Mouse (Mus musculus) midbrain, embryonic 14.5 days (tissue): ENCODE data around the gene Smarcc2. TPM values are rescaled to one million over a fixed set of nuclear protein-coding genes. Genes with fewer than 3 reads are reported as not detected.

Experiments
- ATAC-seq: fragments of 200-750 bp; cut with Nextera tagmentation; 2 replicates; pipeline ENCODE4 v1.8.0; 2017; ENCODE audit warnings: moderate number of reproducible peaks, moderate library complexity; ENCODE audit not compliant: low FRiP score, low TSS enrichment
- DNase-seq: peaks from one replicate; pipeline ENCODE4 v3.0.0-alpha.2; 2015
- H3K27ac ChIP-seq: fragments of 300-500 bp; sonication (generic); replicated peaks from 2 replicates; pipeline ENCODE4 v1.5.1; 2014; ENCODE audit warnings: mild to moderate bottlenecking, low read depth, low read length, moderate library complexity
- H3K27me3 ChIP-seq: fragments of 300-500 bp; sonication (generic); 2 replicates; pipeline ENCODE4 v1.6.1; 2014; ENCODE audit warnings: low read length, control low read depth, mixed read lengths; ENCODE audit not compliant: control insufficient read depth, insufficient read depth
- H3K36me3 ChIP-seq: fragments of 300-500 bp; sonication (generic); 2 replicates; pipeline ENCODE4 v1.6.1; 2014; ENCODE audit warnings: low read length, control low read depth; ENCODE audit not compliant: control insufficient read depth, insufficient read depth
- H3K4me1 ChIP-seq: fragments of 300-500 bp; sonication (generic); 2 replicates; pipeline ENCODE4 v1.6.1; 2014; ENCODE audit warnings: mild to moderate bottlenecking, antibody characterized with exemption, low read length, control low read depth; ENCODE audit not compliant: control insufficient read depth, insufficient read depth
- H3K4me2 ChIP-seq: fragments of 300-500 bp; sonication (generic); 2 replicates; pipeline ENCODE4 v1.6.1; 2014; ENCODE audit warnings: mild to moderate bottlenecking, low read length, moderate library complexity
- H3K4me3 ChIP-seq: fragments of 300-500 bp; sonication (generic); replicated peaks from 2 replicates; pipeline ENCODE4 v1.5.1; 2014; ENCODE audit warnings: low read depth, low read length
- H3K9ac ChIP-seq: fragments of 300-500 bp; sonication (generic); replicated peaks from 2 replicates; pipeline ENCODE4 v1.6.1; 2014; ENCODE audit warnings: mild to moderate bottlenecking, low read length, moderate library complexity
- H3K9me3 ChIP-seq: fragments of 300-500 bp; sonication (generic); 2 replicates; pipeline ENCODE4 v1.6.1; 2016; ENCODE audit warnings: low read length, control low read depth, mixed read lengths; ENCODE audit not compliant: control insufficient read depth
- whole genome bisulfite sequencing: fragments of 180-500 bp; shearing (Covaris S2); extraction: QIAGEN DNeasy Blood & Tissue Kit; methylation state at CpG from one replicate; pipeline ENCODE4 v1.1.7; 2014; 5-methylcytosine and 5-hydroxymethylcytosine counted together
- polyA plus RNA-seq: library from polyadenylated mRNA; unstranded; fragments of >200 nt; fragmentation: Nextera tagmentation; extraction: Ambion mirVana; gene quantifications from 2 replicates; pipeline ENCODE4 v1.2.1, GENCODE M21; 2014

The Smarcc2 gene
- polyA plus RNA-seq, 1 experiment from 2014 or later: 229 TPM

DNA sequence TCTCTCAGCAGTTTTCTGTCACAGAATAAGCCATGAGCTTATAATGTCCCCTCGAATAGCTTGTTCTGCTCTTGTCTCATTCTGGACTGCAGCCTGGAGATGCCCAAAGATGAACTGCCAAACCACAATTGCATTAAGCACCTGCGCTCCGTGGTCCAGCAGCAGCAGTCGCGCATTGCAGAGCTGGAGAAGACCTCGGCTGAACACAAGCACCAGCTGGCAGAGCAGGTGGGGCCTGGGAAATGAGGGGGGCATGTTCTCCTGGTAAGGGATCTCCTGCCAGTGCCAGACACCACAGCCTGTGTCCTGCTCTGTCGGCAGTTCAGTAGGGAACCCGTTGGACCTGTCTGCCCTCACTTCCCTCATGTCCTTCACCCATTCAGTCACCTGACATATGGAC is 22.7 kb upstream of the Smarcc2 start:
- Histone ChIP-seq H3K9ac (no peak overlapping the region), H3K27me3 (no peaks in the 10 kb centered on the region), H3K4me2 (no peak overlapping the region), H3K27ac (no peak overlapping the region), H3K9me3 (no peaks in the 10 kb centered on the region), H3K36me3 (peaks cover 79% of the 10 kb centered on the region), H3K4me1 (no peaks in the 10 kb centered on the region), H3K4me3 (no peak overlapping the region)
- no peak for DNase-seq
- no peak for ATAC-seq
- WGBS: 93% methylated on average over 8 of the region's 8 CpGs

DNA sequence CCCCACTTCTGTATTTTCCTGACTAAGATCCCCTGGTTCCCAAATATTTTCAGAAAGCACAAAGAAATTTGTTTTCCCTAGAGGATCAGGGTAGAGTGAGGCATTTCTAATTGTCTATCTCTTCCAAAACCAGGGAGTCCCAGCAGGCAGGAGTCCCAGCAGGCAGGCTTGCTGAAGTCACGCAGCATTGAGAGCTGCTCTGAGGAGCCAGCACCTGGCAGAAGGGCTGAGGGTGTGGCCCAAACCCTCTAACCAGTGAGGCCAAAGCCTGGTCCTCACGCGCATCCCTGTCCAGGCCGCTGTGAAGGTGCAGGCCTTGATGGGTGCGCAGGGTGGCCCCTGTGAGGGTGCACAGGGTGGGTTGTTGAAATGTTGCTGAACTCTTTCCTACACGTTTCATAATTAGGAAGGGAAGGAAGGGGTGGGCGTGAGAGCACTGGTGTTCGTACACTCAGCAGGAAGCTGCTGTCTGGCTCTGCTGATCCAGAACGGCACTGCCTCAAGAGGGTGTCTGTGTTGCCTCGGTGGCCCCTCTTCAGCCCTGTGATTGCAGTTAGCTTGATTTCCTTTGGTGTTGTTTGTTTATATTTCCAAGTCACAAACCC is 20.3 kb upstream of the Smarcc2 start:
- H3K9me3 ChIP-seq: no peaks in the 10 kb centered on the region
- no peak overlapping the region for H3K27ac ChIP-seq
- H3K9ac ChIP-seq: no peak overlapping the region
- H3K4me2 ChIP-seq: no peak overlapping the region
- DNase-seq: no peak
- H3K4me1 ChIP-seq: no peaks in the 10 kb centered on the region
- WGBS: 90% methylated on average over 10 of the region's 10 CpGs
- no peak overlapping the region for H3K4me3 ChIP-seq
- peaks cover 76% of the 10 kb centered on the region for H3K36me3 ChIP-seq
- no peak for ATAC-seq
- no peaks in the 10 kb centered on the region for H3K27me3 ChIP-seq

- ATAC-seq (no peak), DNase-seq (peak; percentile 48)
- Histone ChIP-seq H3K4me3 (no peak overlapping the region), H3K4me2 (no peak overlapping the region), H3K27me3 (no peaks in the 10 kb centered on the region), H3K4me1 (no peaks in the 10 kb centered on the region), H3K36me3 (peaks cover 65% of the 10 kb centered on the region), H3K9ac (no peak overlapping the region), H3K27ac (no peak overlapping the region), H3K9me3 (no peaks in the 10 kb centered on the region)
- 72% methylated on average over 10 of the region's 10 CpGs for WGBS
Measured at GRCm38 (mm10) chr10:128440407-128440806, 18.6 kb upstream of the Smarcc2 start.

DNA sequence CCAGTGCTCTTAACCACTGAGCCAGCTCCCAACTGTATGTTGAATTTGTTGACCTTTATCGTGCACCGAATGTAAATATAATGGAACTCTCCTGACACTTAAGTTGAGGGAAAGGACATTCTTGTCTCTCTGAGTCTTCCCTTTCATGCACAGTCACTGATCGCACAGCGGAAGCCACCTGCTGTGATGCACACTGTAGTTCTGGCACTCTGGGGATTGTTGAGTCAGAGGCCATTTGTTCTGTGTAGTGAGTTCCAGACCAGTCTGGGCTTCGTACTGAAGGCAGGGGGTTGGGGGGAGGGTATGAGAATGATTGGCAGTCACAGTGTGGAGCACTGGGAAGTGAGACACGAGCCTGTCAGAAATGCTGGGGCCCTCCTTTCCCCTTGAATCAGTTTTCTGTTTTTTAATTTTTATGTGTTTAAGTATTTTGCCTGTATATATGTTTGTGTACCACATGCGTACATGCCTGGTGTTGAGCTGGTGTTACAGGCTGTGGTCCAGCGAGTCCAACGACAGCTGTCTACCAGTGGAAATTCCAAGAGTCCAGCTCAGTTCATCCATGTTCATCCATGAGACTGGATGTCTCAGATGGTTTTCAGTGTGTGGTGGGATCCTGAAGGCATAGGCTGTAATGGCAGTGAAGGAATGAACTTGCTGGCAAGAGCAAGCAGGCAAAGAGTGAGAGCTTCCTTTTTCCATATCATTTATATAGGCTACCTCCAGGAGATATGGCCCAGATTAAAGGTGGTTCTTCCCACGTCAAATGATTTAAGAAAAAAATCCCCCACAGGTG is 17.5 kb upstream of the Smarcc2 start:
- no peak overlapping the region for H3K27ac ChIP-seq
- peaks cover 53% of the 10 kb centered on the region for H3K36me3 ChIP-seq
- no peak overlapping the region for H3K4me2 ChIP-seq
- H3K4me3 ChIP-seq: no peak overlapping the region
- ATAC-seq (no peak), DNase-seq (no peak)
- no peak overlapping the region for H3K9ac ChIP-seq
- WGBS: 88% methylated on average over 10 of the region's 10 CpGs
- no peaks in the 10 kb centered on the region for H3K4me1 ChIP-seq
- no peaks in the 10 kb centered on the region for H3K9me3 ChIP-seq
- H3K27me3 ChIP-seq: no peaks in the 10 kb centered on the region

- WGBS: 93% methylated on average over 1 of the region's 1 CpGs
- no peak overlapping the region for H3K9ac ChIP-seq
Measured at GRCm38 (mm10) chr10:128442718-128443117, 16.3 kb upstream of the Smarcc2 start.

GRCm38 (mm10) chr10:128444354-128444753 is 14.7 kb upstream of the Smarcc2 start:
- no peak overlapping the region for H3K27ac ChIP-seq
- no peak for ATAC-seq
- WGBS: 81% methylated on average over 6 of the region's 6 CpGs
- H3K4me1 ChIP-seq: no peaks in the 10 kb centered on the region
- H3K9ac ChIP-seq: no peak overlapping the region
- H3K27me3 ChIP-seq: no peaks in the 10 kb centered on the region
- no peak overlapping the region for H3K4me2 ChIP-seq
- no peak overlapping the region for H3K4me3 ChIP-seq
- H3K9me3 ChIP-seq: no peaks in the 10 kb centered on the region
- H3K36me3 ChIP-seq: peaks cover 29% of the 10 kb centered on the region
- no peak for DNase-seq

More at GRCm38 (mm10) chr10:128442718-128443117, 16.3 kb upstream of the Smarcc2 start:
- Histone ChIP-seq H3K4me1 (no peaks in the 10 kb centered on the region), H3K9me3 (no peaks in the 10 kb centered on the region), H3K36me3 (peaks cover 43% of the 10 kb centered on the region), H3K4me3 (no peak overlapping the region), H3K27me3 (no peaks in the 10 kb centered on the region), H3K4me2 (no peak overlapping the region), H3K27ac (no peak overlapping the region)
- ATAC-seq (no peak), DNase-seq (no peak)

- DNase-seq: no peak
- peaks cover 18% of the 10 kb centered on the region for H3K36me3 ChIP-seq
- no peak overlapping the region for H3K4me3 ChIP-seq
- ATAC-seq: no peak
- no peaks in the 10 kb centered on the region for H3K27me3 ChIP-seq
- H3K27ac ChIP-seq: no peak overlapping the region
- H3K4me2 ChIP-seq: no peak overlapping the region
- 92% methylated on average over 4 of the region's 4 CpGs for WGBS
- H3K4me1 ChIP-seq: no peaks in the 10 kb centered on the region
- H3K9ac ChIP-seq: no peak overlapping the region
- no peaks in the 10 kb centered on the region for H3K9me3 ChIP-seq
Measured at GRCm38 (mm10) chr10:128445407-128445806, 13.6 kb upstream of the Smarcc2 start.

- H3K4me2 ChIP-seq: no peak overlapping the region
- H3K4me3 ChIP-seq: no peak overlapping the region
- no peaks in the 10 kb centered on the region for H3K36me3 ChIP-seq
- no peak for ATAC-seq
- WGBS: 87% methylated on average over 6 of the region's 6 CpGs
- no peaks in the 10 kb centered on the region for H3K9me3 ChIP-seq
- H3K27me3 ChIP-seq: no peaks in the 10 kb centered on the region
- DNase-seq: no peak
- H3K27ac ChIP-seq: no peak overlapping the region
- no peak overlapping the region for H3K9ac ChIP-seq
- H3K4me1 ChIP-seq: no peaks in the 10 kb centered on the region
Measured at GRCm38 (mm10) chr10:128451014-128451413, 8.0 kb upstream of the Smarcc2 start.

GRCm38 (mm10) chr10:128454471-128454870 is 4.6 kb upstream of the Smarcc2 start:
- Histone ChIP-seq H3K36me3 (no peaks in the 10 kb centered on the region), H3K4me2 (no peak overlapping the region), H3K4me1 (no peaks in the 10 kb centered on the region), H3K9me3 (no peaks in the 10 kb centered on the region), H3K4me3 (no peak overlapping the region), H3K27ac (no peak overlapping the region), H3K9ac (no peak overlapping the region), H3K27me3 (no peaks in the 10 kb centered on the region)
- WGBS: 83% methylated on average over 3 of the region's 3 CpGs
- no peak for ATAC-seq
- DNase-seq: no peak
